Mouse (Mus musculus): ENCODE results near the gene Olfr572. TPM values are rescaled to one million over a fixed set of nuclear protein-coding genes. Genes with fewer than 3 reads are reported as not detected.

The Olfr572 gene
- not detected in 2 replicates for polyA plus RNA-seq (2015; fragmentation: Nextera tagmentation; extraction: Ambion mirVana)

DNA sequence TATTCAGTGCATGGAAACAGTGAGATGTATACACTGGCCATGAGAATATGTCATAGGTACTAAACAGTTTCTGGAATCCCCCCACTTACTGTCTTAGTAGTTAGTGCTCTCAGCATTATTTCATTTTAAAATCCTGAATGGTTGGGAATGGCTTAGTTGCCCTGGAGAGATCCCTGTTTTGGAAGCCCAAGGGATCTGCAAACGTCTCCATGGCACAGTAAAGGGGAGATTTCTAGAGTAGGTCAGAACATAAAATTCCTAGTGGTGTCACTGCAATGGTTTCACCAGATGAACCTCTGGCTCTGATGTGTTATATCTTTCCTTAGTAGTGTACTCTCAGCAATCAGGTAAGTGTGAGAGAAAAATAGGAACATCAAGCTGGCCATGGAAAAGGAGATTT, at the start of gene Olfr572:
TSS of gene Olfr572 (plus strand) at position 301 of the 400 bp plus-strand sequence.
- Histone ChIP-seq H3K4me3 (ENCODE audit: low read length) (no peak within 1 kb of the TSS), H3K27ac (ENCODE audit: low read length) (no peak within 1 kb of the TSS), H3K9me3 (ENCODE audit: control insufficient read depth, low read length) (no peaks in the 10 kb centered on the region), H3K27me3 (ENCODE audit: control insufficient read depth, insufficient read depth, low read depth, low read length) (no peaks in the 10 kb centered on the region), H3K4me1 (replicated peaks; ENCODE audit: control insufficient read depth, insufficient read depth, low read length) (no peaks in the 10 kb centered on the region), H3K36me3 (ENCODE audit: control insufficient read depth, insufficient read depth, low read length) (no peaks in the 10 kb centered on the region), H3K4me2 (ENCODE audit: low read depth, low read length) (no peak within 1 kb of the TSS), H3K9ac (ENCODE audit: low read length) (no peak within 1 kb of the TSS)
- no peak for ATAC-seq (ENCODE audit: low read depth)
- 53% methylated on average over 1 of the region's 1 CpGs for WGBS

DNA sequence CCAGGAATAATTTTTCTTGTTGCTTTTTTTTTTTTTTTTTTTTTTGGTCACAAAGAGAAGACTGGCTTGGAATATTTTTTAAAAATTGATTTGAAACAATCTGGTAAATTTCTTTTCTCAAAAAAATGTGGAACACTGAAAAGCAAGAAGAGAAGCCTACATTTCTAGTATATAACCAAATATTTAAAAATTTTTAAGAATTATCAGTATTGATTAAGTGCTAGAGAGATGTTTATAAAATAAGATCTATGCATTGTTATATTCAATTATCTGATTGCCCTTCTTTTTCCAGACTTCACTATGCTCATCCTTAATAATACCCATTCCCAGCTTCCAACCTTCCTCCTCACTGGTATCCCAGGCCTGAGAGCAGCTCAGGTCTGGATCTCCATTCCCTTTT, 47.4 kb upstream of the Olfr572 start, which contains the start of gene Olfr568:
TSS of gene Olfr568 (plus strand) at position 301 of the 400 bp plus-strand sequence.
- no peaks in the 10 kb centered on the region for H3K4me1 ChIP-seq (replicated peaks; ENCODE audit: control insufficient read depth, insufficient read depth, low read length)

DNA sequence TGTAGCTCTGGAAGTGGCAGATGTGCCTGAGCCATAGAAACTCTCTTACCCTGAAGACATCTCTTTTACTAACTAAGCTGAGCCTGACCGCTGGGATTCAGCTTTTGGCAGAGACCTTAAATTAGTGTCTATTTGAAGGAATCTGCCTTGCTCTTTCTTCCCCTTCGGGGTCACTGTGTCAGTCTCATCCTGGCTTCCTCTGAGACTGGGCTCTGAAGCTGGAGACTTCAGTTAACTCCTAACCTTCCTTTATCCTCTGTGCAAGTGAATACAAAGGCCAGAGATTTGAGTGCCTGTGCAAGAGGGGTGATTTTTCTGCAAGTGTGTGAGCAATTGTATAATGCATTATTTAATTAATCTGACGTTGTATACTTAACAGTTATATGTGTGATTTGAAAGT, 33.4 kb upstream of the Olfr572 start, which contains the start of gene Olfr569:
TSS of gene Olfr569 (minus strand) at position 101 of the 400 bp plus-strand sequence.
- H3K9ac ChIP-seq (ENCODE audit: low read length), result no peak within 1 kb of the TSS
- no peak within 1 kb of the TSS for H3K4me3 ChIP-seq (ENCODE audit: low read length)
- no peaks in the 10 kb centered on the region for H3K27me3 ChIP-seq (ENCODE audit: control insufficient read depth, insufficient read depth, low read depth, low read length)
- ATAC-seq (ENCODE audit: low read depth), result no peak
- no peaks in the 10 kb centered on the region for H3K4me1 ChIP-seq (replicated peaks; ENCODE audit: control insufficient read depth, insufficient read depth, low read length)
- 61% methylated on average over 3 of the region's 3 CpGs for WGBS
- H3K9me3 ChIP-seq (ENCODE audit: control insufficient read depth, low read length), result no peaks in the 10 kb centered on the region
- no peak within 1 kb of the TSS for H3K27ac ChIP-seq (ENCODE audit: low read length)
- no peaks in the 10 kb centered on the region for H3K36me3 ChIP-seq (ENCODE audit: control insufficient read depth, insufficient read depth, low read length)
- no peak within 1 kb of the TSS for H3K4me2 ChIP-seq (ENCODE audit: low read depth, low read length)

More for the DNA sequence above, 47.4 kb upstream of the Olfr572 start, which contains the start of gene Olfr568:
- H3K9me3 ChIP-seq (ENCODE audit: control insufficient read depth, low read length), result no peaks in the 10 kb centered on the region
- H3K36me3 ChIP-seq (ENCODE audit: control insufficient read depth, insufficient read depth, low read length), result no peaks in the 10 kb centered on the region
- no peaks in the 10 kb centered on the region for H3K27me3 ChIP-seq (ENCODE audit: control insufficient read depth, insufficient read depth, low read depth, low read length)
- no peak within 1 kb of the TSS for H3K9ac ChIP-seq (ENCODE audit: low read length)
- H3K4me3 ChIP-seq (ENCODE audit: low read length), result no peak within 1 kb of the TSS
- H3K27ac ChIP-seq (ENCODE audit: low read length), result no peak within 1 kb of the TSS
- no peak for ATAC-seq (ENCODE audit: low read depth)
- no peak within 1 kb of the TSS for H3K4me2 ChIP-seq (ENCODE audit: low read depth, low read length)

DNA sequence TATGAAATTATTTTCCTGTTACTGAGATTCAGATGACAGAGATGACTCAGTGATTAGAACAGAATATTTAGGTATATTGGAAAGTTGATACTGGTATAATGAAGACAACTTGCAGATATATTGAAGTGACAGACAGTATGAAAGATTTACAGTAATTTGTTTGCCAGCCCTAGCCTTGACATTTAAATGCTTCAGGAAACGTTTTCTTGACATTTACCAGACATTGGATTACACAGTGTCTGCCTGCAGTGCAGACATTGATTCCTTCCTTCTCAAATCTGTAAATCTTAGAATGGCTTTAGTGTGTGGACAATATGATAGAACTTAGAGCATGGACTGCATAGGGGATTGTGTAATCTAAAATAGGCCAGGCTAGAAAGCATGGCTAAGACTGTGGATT, 8.9 kb upstream of the Olfr572 start:
- Histone ChIP-seq H3K4me3 (ENCODE audit: low read length) (no peak overlapping the region), H3K4me2 (ENCODE audit: low read depth, low read length) (no peak overlapping the region), H3K27ac (ENCODE audit: low read length) (no peak overlapping the region), H3K4me1 (replicated peaks; ENCODE audit: control insufficient read depth, insufficient read depth, low read length) (no peaks in the 10 kb centered on the region), H3K9me3 (ENCODE audit: control insufficient read depth, low read length) (no peaks in the 10 kb centered on the region), H3K27me3 (ENCODE audit: control insufficient read depth, insufficient read depth, low read depth, low read length) (no peaks in the 10 kb centered on the region), H3K36me3 (ENCODE audit: control insufficient read depth, insufficient read depth, low read length) (no peaks in the 10 kb centered on the region), H3K9ac (ENCODE audit: low read length) (no peak overlapping the region)
- no peak for ATAC-seq (ENCODE audit: low read depth)
- WGBS, result 29% methylated on average over 1 of the region's 1 CpGs

DNA sequence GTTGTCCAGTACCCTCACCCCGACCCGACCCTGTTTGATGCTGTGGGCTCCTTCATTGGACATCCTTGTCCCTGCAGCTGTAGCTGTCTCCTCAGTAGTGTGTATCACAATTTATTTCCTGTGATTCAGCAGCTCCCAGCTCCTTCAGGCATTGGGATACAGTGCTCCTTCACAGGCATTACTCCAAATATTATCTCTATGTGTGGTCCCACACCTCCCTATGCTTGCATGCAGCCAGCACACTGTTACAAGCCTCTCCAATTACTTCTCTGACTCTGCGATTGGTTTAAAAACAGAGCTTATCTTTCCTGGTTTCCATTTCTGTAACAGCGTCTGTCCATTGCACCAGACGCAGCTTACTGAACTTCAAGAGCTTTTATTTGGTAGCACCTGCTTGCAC, 7.8 kb upstream of the Olfr572 start:
- WGBS, result 41% methylated on average over 5 of the region's 5 CpGs
- Histone ChIP-seq H3K4me2 (ENCODE audit: low read depth, low read length) (no peak overlapping the region), H3K9ac (ENCODE audit: low read length) (no peak overlapping the region), H3K4me1 (replicated peaks; ENCODE audit: control insufficient read depth, insufficient read depth, low read length) (no peaks in the 10 kb centered on the region), H3K27ac (ENCODE audit: low read length) (no peak overlapping the region), H3K9me3 (ENCODE audit: control insufficient read depth, low read length) (no peaks in the 10 kb centered on the region), H3K27me3 (ENCODE audit: control insufficient read depth, insufficient read depth, low read depth, low read length) (no peaks in the 10 kb centered on the region), H3K36me3 (ENCODE audit: control insufficient read depth, insufficient read depth, low read length) (no peaks in the 10 kb centered on the region), H3K4me3 (ENCODE audit: low read length) (no peak overlapping the region)
- ATAC-seq (ENCODE audit: low read depth), result no peak

DNA sequence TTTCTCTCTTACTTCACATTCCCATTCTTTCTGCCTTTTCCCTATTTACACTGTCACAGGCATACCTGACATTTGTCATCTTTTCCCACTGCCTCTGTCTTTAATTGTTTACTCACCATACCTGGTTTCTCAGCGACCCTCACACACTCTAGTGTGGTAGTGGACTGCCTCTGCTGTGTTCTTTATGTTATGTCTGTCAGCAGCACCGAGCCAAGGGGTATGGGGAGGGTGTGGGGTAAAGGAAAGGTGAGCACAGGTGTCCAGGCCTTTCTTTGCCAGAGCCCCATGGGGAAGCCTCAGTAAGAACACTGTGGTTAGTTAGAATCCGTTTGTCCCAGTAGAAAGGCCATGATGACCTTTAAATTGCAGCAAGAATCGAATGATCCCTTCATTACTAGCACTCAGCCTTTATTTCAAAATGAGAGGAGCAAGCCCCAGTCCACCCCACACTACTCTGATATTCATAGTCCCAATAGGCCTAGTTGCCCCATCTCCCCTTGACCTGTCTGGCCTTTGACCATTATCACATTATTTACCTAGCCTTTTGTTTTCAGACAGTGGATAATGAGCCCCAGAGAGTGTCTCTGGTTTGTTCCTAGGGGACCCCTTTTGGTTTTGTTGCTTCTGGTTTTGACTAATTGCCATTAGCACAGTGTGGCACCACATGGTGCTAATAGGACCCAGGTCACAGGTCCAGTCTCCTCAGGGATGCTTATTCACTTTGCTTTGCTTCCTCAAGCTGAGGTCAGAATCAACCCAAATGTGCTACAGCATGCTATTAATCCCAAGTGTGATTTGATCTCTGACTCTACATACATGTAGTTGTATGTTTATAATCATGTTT, 7.0 kb upstream of the Olfr572 start, which contains the start of gene Olfr571:
TSS of gene Olfr571 (minus strand) at position 505 of the 844 bp plus-strand sequence.
- Histone ChIP-seq H3K27ac (ENCODE audit: low read length) (no peak within 1 kb of the TSS), H3K27me3 (ENCODE audit: control insufficient read depth, insufficient read depth, low read depth, low read length) (no peaks in the 10 kb centered on the region), H3K4me2 (ENCODE audit: low read depth, low read length) (no peak within 1 kb of the TSS), H3K9ac (ENCODE audit: low read length) (no peak within 1 kb of the TSS), H3K36me3 (ENCODE audit: control insufficient read depth, insufficient read depth, low read length) (no peaks in the 10 kb centered on the region), H3K4me1 (replicated peaks; ENCODE audit: control insufficient read depth, insufficient read depth, low read length) (no peaks in the 10 kb centered on the region), H3K4me3 (ENCODE audit: low read length) (no peak within 1 kb of the TSS), H3K9me3 (ENCODE audit: control insufficient read depth, low read length) (no peaks in the 10 kb centered on the region)
- no peak for ATAC-seq (ENCODE audit: low read depth)
- 52% methylated on average over 4 of the region's 4 CpGs for WGBS

DNA sequence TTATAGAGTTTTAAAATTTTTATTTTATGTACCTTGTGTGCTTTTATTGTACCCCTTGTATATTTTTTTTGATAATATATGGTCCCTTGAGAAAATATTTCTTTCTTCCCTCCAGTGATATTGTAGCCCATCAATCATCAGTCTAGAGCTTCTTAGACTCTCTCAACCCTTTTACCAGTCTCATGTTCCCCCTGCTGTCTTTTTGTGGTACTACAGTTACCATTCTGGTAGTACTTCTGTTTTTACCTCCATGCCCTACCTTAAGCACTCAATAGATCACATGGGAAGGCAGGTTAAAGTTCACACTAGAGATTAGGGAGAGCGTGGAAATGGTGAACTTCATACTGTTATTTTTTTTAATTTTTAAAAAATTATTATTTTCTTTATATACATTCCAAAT, 4.6 kb upstream of the Olfr572 start:
- ATAC-seq (ENCODE audit: low read depth), result 0 out of 2 replicates have a peak, but pooled peaks have one; percentile 10
- WGBS, result 9% methylated on average over 1 of the region's 1 CpGs

DNA sequence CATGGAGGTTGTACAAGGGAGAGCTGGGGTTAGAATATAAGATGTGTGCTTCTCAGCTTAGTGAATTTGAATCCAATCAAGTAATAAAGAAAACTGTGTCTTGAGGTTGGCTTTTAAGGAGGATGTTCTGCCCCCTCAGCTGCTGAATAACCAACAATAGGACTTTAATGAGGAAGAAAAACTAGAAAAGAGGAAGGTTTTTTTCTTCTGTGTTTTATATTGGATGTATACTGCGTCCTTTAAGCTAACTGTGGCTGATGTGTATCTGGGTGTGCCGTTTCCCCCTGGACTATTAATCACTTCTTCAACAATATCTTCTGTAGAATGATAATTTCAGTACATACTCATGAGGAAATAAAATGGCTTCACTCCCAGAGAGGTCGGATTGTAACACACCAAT, 2.9 kb downstream of the Olfr572 start:
- no peak for ATAC-seq (ENCODE audit: low read depth)
- no peaks in the 10 kb centered on the region for H3K9me3 ChIP-seq (ENCODE audit: control insufficient read depth, low read length)
- H3K27me3 ChIP-seq (ENCODE audit: control insufficient read depth, insufficient read depth, low read depth, low read length), result no peaks in the 10 kb centered on the region
- H3K27ac ChIP-seq (ENCODE audit: low read length), result no peak overlapping the region
- H3K36me3 ChIP-seq (ENCODE audit: control insufficient read depth, insufficient read depth, low read length), result no peaks in the 10 kb centered on the region
- H3K4me2 ChIP-seq (ENCODE audit: low read depth, low read length), result no peak overlapping the region
- 59% methylated on average over 3 of the region's 3 CpGs for WGBS
- no peak overlapping the region for H3K9ac ChIP-seq (ENCODE audit: low read length)
- H3K4me1 ChIP-seq (replicated peaks; ENCODE audit: control insufficient read depth, insufficient read depth, low read length), result no peaks in the 10 kb centered on the region
- H3K4me3 ChIP-seq (ENCODE audit: low read length), result no peak overlapping the region

More for the DNA sequence above, 4.6 kb upstream of the Olfr572 start:
- Histone ChIP-seq H3K4me3 (ENCODE audit: low read length) (no peak overlapping the region), H3K9me3 (ENCODE audit: control insufficient read depth, low read length) (no peaks in the 10 kb centered on the region), H3K4me1 (replicated peaks; ENCODE audit: control insufficient read depth, insufficient read depth, low read length) (no peaks in the 10 kb centered on the region), H3K27me3 (ENCODE audit: control insufficient read depth, insufficient read depth, low read depth, low read length) (no peaks in the 10 kb centered on the region), H3K9ac (ENCODE audit: low read length) (no peak overlapping the region), H3K4me2 (ENCODE audit: low read depth, low read length) (no peak overlapping the region), H3K36me3 (ENCODE audit: control insufficient read depth, insufficient read depth, low read length) (no peaks in the 10 kb centered on the region), H3K27ac (ENCODE audit: low read length) (no peak overlapping the region)

DNA sequence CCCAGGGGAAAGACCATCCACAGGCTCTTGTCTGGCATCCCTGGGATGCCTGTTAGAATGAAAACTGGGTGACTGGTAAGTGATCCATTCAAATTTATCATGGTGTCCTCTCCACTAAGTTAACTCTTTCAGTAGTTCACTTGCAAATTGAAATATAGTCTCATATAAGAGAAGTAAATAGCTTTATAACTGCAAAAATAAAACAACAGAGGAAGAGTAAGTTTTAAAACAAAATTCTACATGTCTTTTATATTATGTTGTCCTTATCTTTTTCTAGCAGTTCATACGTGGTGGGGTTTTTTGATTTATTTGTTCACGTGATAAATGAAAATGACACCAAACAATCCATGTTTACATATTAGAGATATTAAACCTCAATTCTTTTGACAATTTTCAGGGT, 18.3 kb downstream of the Olfr572 start, which contains the start of gene Olfr573-ps1:
TSS of gene Olfr573-ps1 (minus strand) at position 101 of the 400 bp plus-strand sequence.
- no peak within 1 kb of the TSS for H3K9ac ChIP-seq (ENCODE audit: low read length)
- H3K4me2 ChIP-seq (ENCODE audit: low read depth, low read length), result no peak within 1 kb of the TSS
- H3K36me3 ChIP-seq (ENCODE audit: control insufficient read depth, insufficient read depth, low read length), result no peaks in the 10 kb centered on the region
- H3K4me3 ChIP-seq (ENCODE audit: low read length), result no peak within 1 kb of the TSS
- ATAC-seq (ENCODE audit: low read depth), result no peak
- H3K9me3 ChIP-seq (ENCODE audit: control insufficient read depth, low read length), result no peaks in the 10 kb centered on the region
- no peaks in the 10 kb centered on the region for H3K27me3 ChIP-seq (ENCODE audit: control insufficient read depth, insufficient read depth, low read depth, low read length)
- 74% methylated on average over 2 of the region's 2 CpGs for WGBS
- H3K27ac ChIP-seq (ENCODE audit: low read length), result no peak within 1 kb of the TSS
- no peaks in the 10 kb centered on the region for H3K4me1 ChIP-seq (replicated peaks; ENCODE audit: control insufficient read depth, insufficient read depth, low read length)
